Mouse (Mus musculus) urinary bladder, adult 2 months (tissue): Measurements from ENCODE around the gene Fxyd4. TPM values are rescaled to one million over a fixed set of nuclear protein-coding genes. Genes with fewer than 3 reads are reported as not detected.

ENCODE experiments used
- DNase-seq: peaks from one replicate; pipeline ENCODE4 v3.0.0; 2022; ENCODE audit warnings: low spot score
- polyA plus RNA-seq: library from polyadenylated mRNA; depleted of rRNA; stranded (reverse); fragments of >200 nt; gene quantifications from 2 replicates; pipeline ENCODE4 v1.2.3, GENCODE M21; 2012; rRNA removed

The Fxyd4 gene
- polyA plus RNA-seq, 1 experiment, result 7.0 TPM

GRCm38 (mm10) chr6:117891369-117892160 is 45.9 kb downstream of the Fxyd4 start:
- no peak for DNase-seq

GRCm38 (mm10) chr6:117890257-117890656 is 47.2 kb downstream of the Fxyd4 start:
- DNase-seq, result no peak

DNA sequence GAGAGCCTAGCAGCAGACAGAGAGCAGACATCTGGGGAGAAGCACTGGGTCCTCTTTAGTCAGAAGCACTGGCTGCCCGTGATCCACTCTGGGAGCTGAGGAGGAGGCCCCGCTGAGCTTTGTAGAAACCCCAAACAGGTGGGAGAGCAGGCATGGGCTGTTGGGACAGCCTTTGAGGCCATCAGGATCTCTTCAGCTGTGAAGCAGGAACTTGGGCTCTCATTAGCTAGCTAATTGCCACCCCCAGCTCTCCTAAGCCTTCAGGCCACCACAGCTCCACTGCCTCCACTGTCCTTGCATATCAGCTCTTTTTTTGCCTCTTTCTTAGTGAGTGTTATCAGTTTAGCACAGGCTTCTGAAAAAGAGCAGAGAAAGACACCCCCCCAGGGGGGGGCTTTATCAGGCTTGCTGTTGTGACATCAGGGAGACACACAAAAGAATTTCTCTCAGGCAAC is 48.8 kb downstream of the Fxyd4 start:
- DNase-seq, result no peak

- DNase-seq, result no peak
Observed at GRCm38 (mm10) chr6:117888032-117888431, 49.5 kb downstream of the Fxyd4 start.

DNA sequence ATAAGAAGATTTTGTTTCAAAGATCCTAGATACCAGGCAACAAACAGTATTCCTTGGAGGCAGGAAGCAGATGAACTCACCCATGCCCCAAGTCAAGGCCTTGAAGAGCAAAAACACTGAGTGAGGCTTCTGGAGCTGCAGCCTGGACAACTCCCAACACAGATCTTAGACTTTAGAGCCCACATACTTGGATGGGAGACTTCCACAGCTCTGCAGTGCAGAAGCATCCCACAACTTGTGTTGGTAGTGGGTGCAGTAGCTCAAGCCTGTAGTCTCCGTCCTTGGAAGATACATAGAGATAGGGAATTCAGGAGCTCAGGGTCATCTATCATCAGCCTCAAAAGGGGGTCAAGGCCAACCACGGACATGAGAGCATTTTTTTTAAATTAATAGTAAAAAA is 51.5 kb downstream of the Fxyd4 start:
- DNase-seq, result no peak

Other genes with a start within 250 kb of the Fxyd4 start
- 54.9 and 58.8 TPM in 2 replicates for gene Zfp637, start 96.5 kb downstream of the Fxyd4 start, polyA plus RNA-seq
- 2.0 and 2.1 TPM in 2 replicates for gene Zfp239, start 75.6 kb downstream of the Fxyd4 start, polyA plus RNA-seq
- 285 and 328 TPM in 2 replicates for gene Hnrnpf, start 37.4 kb downstream of the Fxyd4 start, polyA plus RNA-seq
- gene Rasgef1a, start 73.7 kb upstream of the Fxyd4 start, polyA plus RNA-seq, result 1.0 and 1.1 TPM in 2 replicates
- gene Csgalnact2, start 201.4 kb upstream of the Fxyd4 start, polyA plus RNA-seq, result 19.8 and 20.2 TPM in 2 replicates